Mouse (Mus musculus) kidney, postnatal 36 days (tissue): Measurements from ENCODE around the gene Atf6.

Source experiments
- DNase-seq, 2 experiments: peaks; one replicate each; pipeline ENCODE4 v3.0.0; 2021 to 2022; ENCODE audit warnings: mixed read lengths in 2 of 2

The Atf6 gene

GRCm38 (mm10) chr1:170882915-170883485, 15.4 kb upstream of the Atf6 start:
- DNase-seq, result peak in 1 of 2 experiments; percentile 58

DNA sequence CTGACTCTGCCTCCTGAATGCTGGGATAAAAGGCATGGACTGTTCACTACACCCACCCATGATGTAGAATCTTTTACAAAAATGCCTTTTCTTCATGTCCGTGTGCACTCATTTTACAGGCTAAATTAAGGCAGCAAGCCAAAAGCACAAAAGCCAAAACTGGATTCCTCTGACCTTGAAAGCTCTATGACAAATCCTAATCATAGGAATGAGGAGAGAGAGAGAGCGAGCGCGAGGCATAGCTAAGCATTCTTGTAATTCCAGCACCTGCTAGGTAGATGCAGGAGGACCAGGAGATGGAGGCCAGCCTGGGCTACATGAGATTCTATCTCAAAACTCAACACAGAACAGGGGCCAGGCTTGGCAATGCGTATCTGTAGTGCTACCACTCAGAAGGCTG, 9.3 kb upstream of the Atf6 start:
- DNase-seq, result no peak

DNA sequence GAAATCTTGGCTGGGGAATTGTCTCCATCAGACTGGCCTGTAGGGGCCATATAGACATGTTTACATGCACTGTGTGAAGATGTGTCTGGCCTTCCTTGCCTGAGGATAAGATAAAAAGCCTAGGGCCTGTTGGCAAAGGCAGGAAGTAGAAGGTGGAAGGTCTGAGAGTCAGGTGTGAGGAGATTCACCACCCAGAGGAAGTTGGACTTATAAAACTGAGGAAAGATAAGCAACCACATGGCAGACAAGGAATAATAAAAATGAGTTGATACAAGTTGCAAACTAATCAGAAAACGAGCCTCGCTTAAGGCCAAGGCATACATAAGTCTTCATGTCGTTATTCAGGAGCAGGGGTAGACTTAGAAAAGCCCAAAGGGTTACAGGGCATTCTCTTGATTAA, 8.1 kb upstream of the Atf6 start:
- DNase-seq, result no peak

- no peak for DNase-seq
Measured at GRCm38 (mm10) chr1:170871961-170872360, 4.4 kb upstream of the Atf6 start.

- DNase-seq, result no peak
Measured at GRCm38 (mm10) chr1:170871402-170871801, 3.8 kb upstream of the Atf6 start.

DNA sequence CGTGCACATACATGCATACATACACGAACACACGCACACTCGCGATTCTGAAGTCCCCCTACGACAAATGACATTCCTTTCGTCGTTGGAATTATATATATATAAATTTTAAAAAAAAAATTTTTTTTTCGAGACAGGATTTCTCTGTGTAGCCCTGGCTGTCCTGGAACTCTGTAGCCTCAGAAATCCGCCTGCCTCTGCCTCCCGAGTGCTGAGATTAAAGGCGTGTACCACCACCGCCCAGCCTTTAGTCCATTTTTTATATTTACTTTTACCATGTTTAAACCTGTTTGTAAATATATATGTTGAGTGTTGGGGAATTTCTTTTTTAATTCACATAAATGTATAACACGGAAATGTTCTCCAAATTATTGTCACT, 1.3 kb upstream of the Atf6 start:
- no peak for DNase-seq

DNA sequence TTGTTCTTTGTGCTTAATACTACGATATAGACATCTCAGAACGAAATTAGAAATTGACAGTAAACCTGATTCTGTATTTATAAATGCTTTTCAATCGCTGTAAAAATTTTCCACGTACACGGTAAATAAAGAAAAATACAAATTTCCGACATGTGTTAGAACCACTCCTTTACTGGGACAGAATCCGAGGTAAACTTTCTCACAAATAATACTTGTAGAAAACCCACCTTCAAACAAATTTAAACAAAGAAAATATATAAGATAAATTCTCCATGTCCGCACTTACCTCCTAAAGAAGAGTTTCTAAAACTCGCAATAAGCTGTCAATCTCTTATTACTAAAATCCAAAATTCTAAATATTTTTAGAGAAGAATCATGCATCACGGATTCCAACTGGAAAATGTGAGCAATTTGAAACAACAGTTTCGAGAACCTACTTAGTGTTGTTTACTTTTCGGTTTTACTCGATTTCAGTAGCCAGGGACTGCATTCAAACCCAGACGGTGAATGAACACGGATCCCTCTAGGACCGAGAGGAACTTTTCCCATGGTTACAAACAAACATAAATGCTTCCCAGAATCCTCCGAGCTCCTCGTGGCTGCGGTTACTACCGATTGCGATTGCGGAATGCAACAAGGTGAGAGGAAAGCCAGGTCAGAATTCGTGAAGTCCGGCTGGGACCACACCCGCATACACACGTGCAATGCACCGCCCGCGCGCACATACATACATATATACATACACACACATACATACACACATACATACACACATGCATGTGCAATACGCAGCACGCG, 735 bp upstream of the Atf6 start:
- DNase-seq, result peak; percentile 81 to 85

DNA sequence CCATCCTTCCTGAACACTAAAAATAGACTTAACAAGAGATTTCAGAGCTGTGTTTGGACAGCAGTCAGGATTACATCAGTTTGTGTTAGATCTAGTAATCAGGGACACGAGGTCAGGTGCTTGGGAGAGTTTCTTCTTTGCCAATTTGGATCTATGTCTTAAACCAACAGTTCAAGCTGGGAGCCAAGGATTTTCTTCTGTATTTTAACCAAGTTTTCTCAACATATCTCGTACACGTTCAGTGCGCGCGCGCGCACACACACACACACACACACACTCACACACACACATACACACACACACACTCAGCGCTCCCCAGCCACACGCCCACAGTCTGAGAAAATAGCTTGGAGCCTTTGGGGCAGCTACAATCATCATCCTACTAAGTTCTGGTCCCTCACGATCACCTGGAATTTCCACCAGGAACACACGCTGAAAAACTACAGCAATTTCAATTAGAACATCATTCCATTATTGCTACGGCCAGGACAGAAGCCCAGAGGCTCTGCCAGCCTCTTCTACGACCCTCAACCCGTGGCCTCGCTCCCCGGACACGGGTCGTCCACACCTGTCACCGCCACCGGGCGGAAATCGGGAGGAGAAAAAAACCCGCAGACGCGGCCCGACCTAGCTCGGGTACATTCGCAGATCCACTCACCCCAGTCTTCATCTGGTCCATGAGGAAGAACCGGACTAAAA, 430 bp downstream of the Atf6 start:
- DNase-seq, result peak in 1 of 2 experiments; percentile 22

DNA sequence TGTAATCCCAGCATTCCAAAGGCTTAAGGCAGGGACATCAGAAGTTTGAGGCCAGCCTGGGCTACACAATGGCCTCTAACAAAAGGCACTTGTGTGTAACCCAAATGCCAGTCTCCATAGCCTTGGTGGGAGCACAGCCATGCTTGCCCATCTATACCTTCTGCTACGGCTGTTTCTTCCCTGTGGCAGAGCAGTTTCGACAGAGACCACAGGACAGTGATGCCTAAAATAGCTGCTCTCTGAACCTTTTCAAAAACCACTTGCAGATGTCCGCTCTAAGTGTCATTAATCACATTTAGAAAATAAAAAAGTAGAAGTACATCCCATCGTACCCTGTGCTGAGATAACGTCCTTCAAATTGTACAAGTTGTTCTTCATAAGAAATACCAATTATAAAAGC, 2.2 kb downstream of the Atf6 start:
- no peak for DNase-seq

DNA sequence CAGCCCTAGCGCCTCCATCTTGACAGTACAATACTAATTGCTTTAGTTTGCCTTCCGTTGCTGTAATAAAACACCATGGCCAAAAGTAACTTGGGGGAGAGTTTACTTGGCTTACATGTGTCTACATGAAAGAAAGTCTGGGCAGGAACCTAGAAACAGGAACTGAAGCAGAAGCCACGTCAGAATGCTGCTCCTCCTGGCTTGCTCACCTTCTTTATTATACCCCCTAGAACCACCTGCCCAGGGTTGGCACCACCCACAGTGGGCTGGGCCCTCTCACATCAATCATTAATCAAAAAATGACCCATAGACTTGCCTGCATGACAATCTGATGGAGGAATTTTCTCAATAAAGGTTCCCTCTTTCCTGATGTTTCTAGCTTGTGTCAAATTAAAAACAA, 2.8 kb downstream of the Atf6 start:
- DNase-seq, result peak; percentile 15 to 38

- no peak for DNase-seq
Measured at GRCm38 (mm10) chr1:170864234-170864633, 3.3 kb downstream of the Atf6 start.

GRCm38 (mm10) chr1:170863033-170863432, 4.5 kb downstream of the Atf6 start:
- no peak for DNase-seq

- no peak for DNase-seq
Measured at GRCm38 (mm10) chr1:170862435-170862717, 5.2 kb downstream of the Atf6 start.

- no peak for DNase-seq
Measured at GRCm38 (mm10) chr1:170861671-170862434, 5.7 kb downstream of the Atf6 start.

GRCm38 (mm10) chr1:170858872-170859271, 8.7 kb downstream of the Atf6 start:
- no peak for DNase-seq

GRCm38 (mm10) chr1:170857369-170857768, 10.2 kb downstream of the Atf6 start:
- no peak for DNase-seq

- no peak for DNase-seq
Measured at GRCm38 (mm10) chr1:170855056-170855760, 12.4 kb downstream of the Atf6 start.

DNA sequence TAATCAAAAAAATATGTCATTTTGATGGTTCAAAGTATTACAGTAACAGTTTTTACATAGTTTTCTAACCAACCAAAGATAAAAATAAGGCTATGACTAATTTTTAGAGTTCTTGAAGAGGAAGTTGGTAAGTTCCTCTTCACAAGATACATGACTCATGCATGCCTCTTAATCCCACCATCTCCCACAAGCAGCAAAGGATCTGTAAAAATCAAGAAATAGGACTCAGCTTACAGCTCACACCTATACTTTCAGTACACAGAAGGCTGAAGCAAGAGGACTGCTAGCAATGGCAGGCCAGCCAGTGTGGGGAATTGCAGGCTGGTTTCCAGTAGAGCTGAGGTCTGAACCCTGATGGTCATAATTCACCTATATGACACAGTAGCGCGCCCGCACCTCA, 14.0 kb downstream of the Atf6 start:
- no peak for DNase-seq

GRCm38 (mm10) chr1:170850637-170851624, 16.6 kb downstream of the Atf6 start:
- DNase-seq, result no peak

GRCm38 (mm10) chr1:170850007-170850406, 17.6 kb downstream of the Atf6 start:
- DNase-seq, result no peak
